ENCODE assay signal across 8 mouse cellular contexts in genomic region chr2:163471710-163472465, GRCm38 (mm10). TPM values are rescaled to one million over a fixed set of nuclear protein-coding genes. Genes with fewer than 3 reads are reported as not detected.
DNase-seq lines count a peak whose midpoint lies in the region; ATAC-seq and TF ChIP-seq lines count a peak whose summit lies in the region.

No protein-coding gene starts in this region.

- ATAC-seq in hindbrain, embryonic 15.5 days (ENCODE audit: low FRiP score, low read depth): peak; percentile 85
- ATAC-seq in liver, embryonic 16.5 days (ENCODE audit: low read depth): peak; percentile 77

- peak overlapping the region; percentile 66 for H3K27ac ChIP-seq in spleen, adult 2 months (ENCODE audit: insufficient read depth, low read length)
- H3K27ac ChIP-seq in embryonic fibroblast, embryonic 13.5 days (ENCODE audit: insufficient read depth, low read length): no peak overlapping the region
- peak overlapping the region; percentile 80 for H3K27ac ChIP-seq in hindbrain, embryonic 15.5 days (replicated peaks)
- H3K27ac ChIP-seq in liver, embryonic 16.5 days (ENCODE audit: low read length): peak overlapping the region; percentile 71

- H3K36me3 ChIP-seq in spleen, adult 2 months (ENCODE audit: control insufficient read depth, insufficient read depth, low read length): peaks cover 4% of the 10 kb centered on the region
- H3K36me3 ChIP-seq in hindbrain, embryonic 15.5 days: peaks cover 16% of the 10 kb centered on the region; the same call in 1 of the 2 replicates
- peaks cover 2% of the 10 kb centered on the region; the same call in 1 of the 2 replicates for H3K36me3 ChIP-seq in liver, embryonic 16.5 days (ENCODE audit: control insufficient read depth, insufficient read depth)

- DNase-seq in spleen, adult 2 months (ENCODE audit: low read depth in 1 of 2, low spot score in 2 of 2): no peak
- no peak for DNase-seq in spleen, postnatal 36 days (ENCODE audit: low spot score in 2 of 2)
- peak; percentile 53 for DNase-seq in skeletal muscle tissue, adult 2 months (ENCODE audit: low read depth, low spot score)
- DNase-seq in frontal cortex, postnatal 10 days (ENCODE audit: low spot score in 2 of 2): no peak
- DNase-seq in retina, embryonic 14.5 days (ENCODE audit: low spot score): no peak

- H3K4me3 ChIP-seq in spleen, adult 2 months (ENCODE audit: extremely low read depth, insufficient read depth, insufficient read length): peak overlapping the region; percentile 96
- H3K4me3 ChIP-seq in embryonic fibroblast, embryonic 13.5 days (ENCODE audit: insufficient read depth, low read length): peak overlapping the region; percentile 77
- peak overlapping the region; percentile 82 for H3K4me3 ChIP-seq in hindbrain, embryonic 15.5 days
- H3K4me3 ChIP-seq in liver, embryonic 16.5 days (ENCODE audit: low read depth, low read length): peak overlapping the region; percentile 89

- no peak for TF ChIP-seq POLR2A in spleen, adult 2 months (IDR thresholded peaks at IDR 0.05; ENCODE audit: low read depth, low read length)
- TF ChIP-seq POLR2A in embryonic fibroblast, embryonic 13.5 days (IDR thresholded peaks at IDR 0.05; ENCODE audit: low read depth, low read length): no peak

- 5% methylated on average over 36 of the region's 36 CpGs for WGBS in spleen, adult 2 months
- 5% methylated on average over 36 of the region's 36 CpGs for WGBS in hindbrain, embryonic 15.5 days
- WGBS in liver, embryonic 16.5 days (ENCODE audit: insufficient replicate concordance): 3% methylated on average over 36 of the region's 36 CpGs

- no peaks in the 10 kb centered on the region for H3K9me3 ChIP-seq in hindbrain, embryonic 15.5 days
- H3K9me3 ChIP-seq in liver, embryonic 16.5 days (replicated peaks; ENCODE audit: control insufficient read depth, low read length): no peaks in the 10 kb centered on the region

- peak overlapping the region; percentile 87 for H3K9ac ChIP-seq in hindbrain, embryonic 15.5 days
- H3K9ac ChIP-seq in liver, embryonic 16.5 days (ENCODE audit: low read depth, low read length): peak overlapping the region; percentile 84

- peak overlapping the region; percentile 71 for H3K4me2 ChIP-seq in hindbrain, embryonic 15.5 days
- H3K4me2 ChIP-seq in liver, embryonic 16.5 days (ENCODE audit: low read depth, low read length): peak overlapping the region; percentile 94

- no peaks in the 10 kb centered on the region for H3K27me3 ChIP-seq in spleen, adult 2 months (ENCODE audit: control insufficient read depth, insufficient read depth, low read length)
- H3K27me3 ChIP-seq in hindbrain, embryonic 15.5 days: no peaks in the 10 kb centered on the region
- no peaks in the 10 kb centered on the region for H3K27me3 ChIP-seq in liver, embryonic 16.5 days (ENCODE audit: control insufficient read depth, insufficient read depth, low read depth, low read length)

- peaks cover 9% of the 10 kb centered on the region for H3K4me1 ChIP-seq in spleen, adult 2 months (ENCODE audit: control insufficient read depth, insufficient read depth, insufficient read length)
- peaks cover 5% of the 10 kb centered on the region for H3K4me1 ChIP-seq in embryonic fibroblast, embryonic 13.5 days (ENCODE audit: control insufficient read depth, insufficient read depth, low read length)
- H3K4me1 ChIP-seq in hindbrain, embryonic 15.5 days (replicated peaks): peaks cover 10% of the 10 kb centered on the region
- H3K4me1 ChIP-seq in liver, embryonic 16.5 days (ENCODE audit: control insufficient read depth, low read depth, low read length): peaks cover 8% of the 10 kb centered on the region

- no peak for TF ChIP-seq CTCF in spleen, adult 2 months (IDR thresholded peaks at IDR 0.05; ENCODE audit: extremely low read depth, insufficient read depth, insufficient read length, insufficient replicate concordance)
- no peak for TF ChIP-seq CTCF in embryonic fibroblast, embryonic 13.5 days (IDR thresholded peaks at IDR 0.05; ENCODE audit: borderline replicate concordance, insufficient read depth, low read length)

RNA-seq across cellular contexts. Expression of gene Fitm2, which starts 0.5 kb away (rescaled TPM):
- 3.7 and 4.1 TPM in 2 replicates for polyA plus RNA-seq in spleen, adult 2 months (2012; rRNA removed)
- polyA plus RNA-seq in embryonic fibroblast, embryonic 13.5 days (2011; ENCODE audit: insufficient read length, low read depth, missing spikeins): 10.5 and 11.1 TPM in 2 replicates
- 16.9 TPM in 2 replicates for polyA plus RNA-seq in hindbrain, embryonic 15.5 days (2015; fragmentation: Nextera tagmentation; extraction: Ambion mirVana)
- polyA plus RNA-seq in liver, embryonic 16.5 days (2015; fragmentation: Nextera tagmentation; extraction: Ambion mirVana): 3.8 and 3.9 TPM in 2 replicates

RNA-seq across cellular contexts. Expression of gene R3hdml, which starts 20.2 kb away (rescaled TPM):
- not detected in 2 replicates for polyA plus RNA-seq in spleen, adult 2 months (2012; rRNA removed)
- polyA plus RNA-seq in embryonic fibroblast, embryonic 13.5 days (2011; ENCODE audit: insufficient read length, low read depth, missing spikeins): not detected in 2 replicates
- 0.34 and 0.96 TPM in 2 replicates for polyA plus RNA-seq in hindbrain, embryonic 15.5 days (2015; fragmentation: Nextera tagmentation; extraction: Ambion mirVana)
- not detected in 2 replicates for polyA plus RNA-seq in liver, embryonic 16.5 days (2015; fragmentation: Nextera tagmentation; extraction: Ambion mirVana)

RNA-seq across cellular contexts. Expression of gene Gdap1l1, which starts 33.6 kb away (rescaled TPM):
- polyA plus RNA-seq in spleen, adult 2 months (2012; rRNA removed): 0.14 and 0.19 TPM in 2 replicates
- 0.86 TPM in 1 of 2 replicates, not detected in the other for polyA plus RNA-seq in embryonic fibroblast, embryonic 13.5 days (2011; ENCODE audit: insufficient read length, low read depth, missing spikeins)
- 127 and 136 TPM in 2 replicates for polyA plus RNA-seq in hindbrain, embryonic 15.5 days (2015; fragmentation: Nextera tagmentation; extraction: Ambion mirVana)
- polyA plus RNA-seq in liver, embryonic 16.5 days (2015; fragmentation: Nextera tagmentation; extraction: Ambion mirVana): 0.12 TPM in 1 of 2 replicates, not detected in the other

RNA-seq across cellular contexts. Expression of gene Hnf4a, which starts 34.7 kb away (rescaled TPM):
- polyA plus RNA-seq in spleen, adult 2 months (2012; rRNA removed): 0.22 and 0.59 TPM in 2 replicates
- not detected in 2 replicates for polyA plus RNA-seq in embryonic fibroblast, embryonic 13.5 days (2011; ENCODE audit: insufficient read length, low read depth, missing spikeins)
- 0.17 TPM in 1 of 2 replicates, not detected in the other for polyA plus RNA-seq in hindbrain, embryonic 15.5 days (2015; fragmentation: Nextera tagmentation; extraction: Ambion mirVana)
- polyA plus RNA-seq in liver, embryonic 16.5 days (2015; fragmentation: Nextera tagmentation; extraction: Ambion mirVana): 18.8 and 21.1 TPM in 2 replicates

RNA-seq across cellular contexts. Expression of gene Oser1, which starts 47.4 kb away (rescaled TPM):
- 8.3 and 9.0 TPM in 2 replicates for polyA plus RNA-seq in spleen, adult 2 months (2012; rRNA removed)
- polyA plus RNA-seq in embryonic fibroblast, embryonic 13.5 days (2011; ENCODE audit: insufficient read length, low read depth, missing spikeins): 35.5 and 39.8 TPM in 2 replicates
- 72.1 and 78.6 TPM in 2 replicates for polyA plus RNA-seq in hindbrain, embryonic 15.5 days (2015; fragmentation: Nextera tagmentation; extraction: Ambion mirVana)
- polyA plus RNA-seq in liver, embryonic 16.5 days (2015; fragmentation: Nextera tagmentation; extraction: Ambion mirVana): 37.5 and 39.0 TPM in 2 replicates

Comparison
In these comparisons a context has a peak if more than half of its experiments do, and no peak if none do; other contexts are left out.
1. RNA of gene Gdap1l1, which starts 33.6 kb away (polyA plus RNA-seq): 127 to 136 TPM in hindbrain, embryonic 15.5 days; 0.86 TPM in embryonic fibroblast, embryonic 13.5 days, 0.14 to 0.19 TPM in spleen, adult 2 months and 0.12 TPM in liver, embryonic 16.5 days; every median in the first group is over 10 times any median in the second.
2. Peak in every context shown above with its lines, with median percentiles within 50 percentile points of each other: H3K4me3 ChIP-seq.